Mouse (Mus musculus): ENCODE measurements at regions not wholly inside any gene's neighbourhood (a gene's known extent, or its start where the extent isn't known, plus 50 kb on each side); places are given as distances from the start of the nearest gene placed in this dataset.

DNA sequence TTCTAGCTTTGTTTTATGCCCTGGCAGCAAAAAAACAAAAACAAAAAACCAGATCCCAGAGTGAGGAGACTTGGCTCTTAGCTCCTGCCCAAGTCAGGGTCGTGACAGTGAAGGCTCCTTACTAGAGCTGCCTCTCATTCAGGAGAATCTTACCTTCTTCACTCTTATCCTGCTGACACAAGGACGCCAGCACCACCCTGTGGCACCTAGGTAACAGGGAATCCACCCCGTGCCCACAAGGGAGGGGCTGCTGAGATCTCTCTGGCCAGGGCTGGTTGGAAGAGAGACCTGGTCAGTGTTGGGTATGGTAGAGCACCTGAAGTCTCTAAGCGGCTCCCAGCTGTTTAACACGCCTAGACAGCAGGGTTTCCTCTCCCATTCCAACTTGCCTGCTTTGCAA lies 139.3 kb downstream of the Cyp26a1 start:
- DNase-seq (ENCODE audit: low spot score in 2 of 2) = no peak

All from right cerebral cortex, postnatal 10 days (tissue).